Comparison of ENCODE assay signal across 12 mouse cellular contexts in the genomic region with DNA sequence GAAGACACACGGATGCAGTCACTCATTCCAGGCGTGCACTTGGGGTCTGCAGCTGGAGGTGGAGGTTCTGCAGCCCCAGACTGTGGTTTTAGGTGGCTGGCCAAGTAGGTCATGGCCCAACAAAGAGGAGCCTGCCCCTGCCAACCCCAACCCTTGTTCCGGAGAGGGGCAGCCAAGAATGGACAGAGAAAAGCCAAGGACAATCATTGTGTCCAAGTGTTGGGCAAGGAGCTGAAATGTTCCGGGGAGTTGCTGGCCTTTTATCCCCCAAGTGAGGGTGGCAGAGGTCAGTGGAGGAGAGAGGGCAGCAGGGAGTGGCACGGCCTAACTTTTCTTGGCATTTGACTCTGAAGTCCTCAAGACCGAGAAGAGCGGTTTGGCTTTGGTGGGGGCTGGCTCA.
"Had no signal": no experiment of that assay in that cellular context is flagged by ENCODE, and none has a peak within 500 bp of the region (broad histone marks: within the 10 kb centered on the region; RNA-seq: fewer than 3 reads in every experiment).

No protein-coding gene starts in this region.

- H3K27me3 ChIP-seq: limb, embryonic 15.5 days had no signal

- H3K9ac ChIP-seq: limb, embryonic 15.5 days; liver, embryonic 14.5 days; neural tube, embryonic 12.5 days had no signal

- H3K4me3 ChIP-seq: left cerebral cortex, adult 2 months; limb, embryonic 15.5 days; midbrain, embryonic 10.5 days; neural tube, embryonic 12.5 days had no signal

- ATAC-seq: lung, postnatal 0 days had no signal

- H3K27ac ChIP-seq: left cerebral cortex, adult 2 months; limb, embryonic 15.5 days; liver, embryonic 14.5 days; midbrain, embryonic 10.5 days; neural tube, embryonic 12.5 days had no signal

- H3K36me3 ChIP-seq: limb, embryonic 15.5 days; midbrain, embryonic 10.5 days; neural tube, embryonic 12.5 days had no signal

- DNase-seq: kidney, adult 8-10 months; lung, adult 18-20 months; lung, postnatal 4 days; midbrain, embryonic 14.5 days; right cerebral cortex, postnatal 14 days; thymus, postnatal 4 days had no signal
